Mouse (Mus musculus) B cell, adult 2 months (primary cell): ENCODE data around the gene Lrrc3c.

Source experiments
- DNase-seq, 2 experiments: peaks; one replicate each; pipeline ENCODE4 v3.0.0; 2022

Gene Lrrc3c

DNA sequence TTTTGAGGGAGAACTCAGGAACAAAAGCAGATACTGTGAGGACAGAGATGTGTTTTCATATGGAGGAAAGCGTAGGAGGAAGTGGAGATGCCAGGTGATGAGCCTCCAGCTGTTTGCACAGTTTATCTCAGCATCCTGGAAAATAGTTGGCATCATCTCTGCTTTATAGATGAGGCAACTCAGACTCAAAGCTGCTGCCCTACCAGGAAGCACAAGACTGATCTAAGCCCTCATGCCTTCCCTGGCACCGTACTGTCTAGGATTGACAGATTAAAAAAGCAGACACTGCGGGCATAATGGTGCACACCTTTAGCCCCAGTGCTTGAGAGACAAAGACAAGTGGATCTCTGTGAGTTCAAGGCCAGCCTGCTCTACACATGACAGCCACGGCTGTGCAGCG, 32.6 kb downstream of the Lrrc3c start:
- DNase-seq: no peak

DNA sequence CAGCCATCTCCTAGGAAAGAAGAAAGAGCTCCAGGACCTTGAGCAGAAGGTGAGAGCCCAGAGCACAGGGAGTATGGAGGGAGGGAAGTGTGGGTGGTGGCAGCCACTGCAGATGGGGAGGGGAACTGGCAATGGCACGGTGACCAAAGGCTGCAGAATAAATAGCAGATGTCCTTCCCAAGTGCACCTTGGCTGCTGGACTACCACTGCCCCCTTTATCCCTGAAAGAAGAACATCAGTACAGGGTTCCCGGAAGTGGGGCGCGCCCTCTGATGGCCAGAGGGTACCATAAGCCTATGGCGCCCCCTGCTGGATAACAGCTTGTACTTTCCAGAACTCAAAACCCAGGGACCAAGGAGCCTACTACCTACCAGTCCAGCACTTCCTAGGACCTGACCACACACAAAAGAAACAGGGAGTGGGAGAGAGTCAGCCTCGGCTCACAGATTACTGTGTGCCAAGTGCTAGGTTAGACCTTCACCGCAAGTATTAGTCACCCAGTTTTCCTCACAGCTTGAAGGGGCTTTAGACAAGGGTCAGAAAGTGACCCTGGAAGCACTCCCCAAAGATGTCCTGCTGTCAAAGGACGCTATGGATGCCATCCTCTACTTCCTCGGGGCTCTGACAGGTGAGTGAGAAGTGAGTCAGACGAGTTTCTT, 37.4 kb downstream of the Lrrc3c start:
- peak; percentile 68 to 69 for DNase-seq

DNA sequence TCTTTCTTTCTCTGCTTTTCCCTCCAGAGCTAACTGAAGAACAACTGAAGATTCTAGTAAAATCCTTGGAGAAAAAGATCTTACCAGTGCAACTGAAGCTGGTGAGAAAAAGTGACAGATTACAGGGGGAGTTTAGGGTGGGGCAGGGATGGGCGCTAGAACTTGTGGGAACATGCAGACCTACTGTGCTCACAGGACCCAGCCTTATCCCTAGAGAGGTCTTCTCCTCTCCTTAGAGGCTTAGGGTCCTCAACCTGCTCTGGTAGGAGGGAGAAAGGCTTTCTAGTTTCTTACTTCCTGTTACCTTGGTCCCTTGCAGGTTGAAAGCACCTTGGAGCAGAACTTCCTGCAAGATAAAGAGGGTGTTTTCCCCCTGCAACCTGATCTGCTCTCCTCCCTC, 39.4 kb downstream of the Lrrc3c start:
- DNase-seq: no peak

GRCm38 (mm10) chr11:98640091-98640490, 42.0 kb downstream of the Lrrc3c start:
- no peak for DNase-seq

DNA sequence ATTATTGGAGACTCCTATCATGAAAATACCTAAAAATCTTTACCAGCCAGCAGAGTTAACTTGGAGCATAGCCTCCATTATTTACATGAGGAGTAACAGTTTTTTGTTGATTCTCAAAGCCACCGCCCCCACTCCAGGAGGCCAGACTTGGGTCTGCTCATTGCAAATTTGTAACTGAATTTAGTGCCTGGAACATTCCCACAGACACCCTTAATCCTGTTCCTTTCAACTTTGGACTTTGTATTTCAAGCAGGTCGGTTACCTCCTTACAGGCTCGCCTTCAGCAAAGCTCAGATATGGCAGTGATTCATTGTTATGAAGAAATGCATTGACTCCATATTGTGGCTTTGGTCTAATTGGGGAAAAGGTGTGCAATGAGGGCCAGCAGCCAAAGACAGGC, 46.7 kb downstream of the Lrrc3c start:
- DNase-seq: no peak

DNA sequence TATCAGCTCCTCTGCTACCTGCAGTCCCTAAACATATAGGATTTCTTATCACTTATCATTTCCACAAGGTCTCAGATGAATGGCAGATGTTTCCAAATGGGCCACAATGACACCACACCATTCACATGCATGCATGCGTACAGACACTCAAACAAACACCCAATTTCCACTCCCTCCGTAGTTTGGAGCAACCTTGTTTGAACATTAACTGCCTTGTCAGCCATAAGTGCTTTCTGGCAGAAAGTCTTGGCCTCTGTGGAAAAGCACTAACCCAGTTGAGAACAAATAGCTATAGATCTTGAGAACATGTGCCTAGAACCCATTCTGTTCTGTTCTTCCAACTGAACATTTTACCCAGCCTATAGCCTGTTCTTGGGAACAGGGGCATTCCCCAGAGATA, 47.9 kb downstream of the Lrrc3c start:
- no peak for DNase-seq

DNA sequence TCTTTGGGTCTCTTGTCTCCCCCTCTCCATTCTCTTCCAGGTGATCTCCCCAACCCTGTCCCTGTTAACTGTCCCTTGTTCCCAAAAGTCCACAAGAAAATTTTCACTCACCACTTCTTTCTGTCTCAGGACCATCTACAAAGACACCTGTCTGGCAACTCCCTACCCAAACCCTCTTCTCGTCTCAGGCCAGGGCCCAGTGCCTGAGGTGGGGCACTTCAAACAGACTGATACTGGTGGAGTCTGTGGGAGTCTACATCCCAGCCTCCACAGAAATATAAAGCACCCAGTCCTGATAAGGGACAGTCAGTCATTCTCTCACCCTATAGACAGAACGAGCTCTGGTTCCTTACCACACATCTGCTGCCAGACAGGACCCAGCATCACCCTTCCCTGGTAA, 48.4 kb downstream of the Lrrc3c start, which contains the start of gene Gsdma2:
Gsdma2 (plus strand) TSS at position 301 of the 400 bp plus-strand sequence.
- DNase-seq: no peak
